Mouse (Mus musculus): ENCODE data around the gene Ptrh1.

DNA sequence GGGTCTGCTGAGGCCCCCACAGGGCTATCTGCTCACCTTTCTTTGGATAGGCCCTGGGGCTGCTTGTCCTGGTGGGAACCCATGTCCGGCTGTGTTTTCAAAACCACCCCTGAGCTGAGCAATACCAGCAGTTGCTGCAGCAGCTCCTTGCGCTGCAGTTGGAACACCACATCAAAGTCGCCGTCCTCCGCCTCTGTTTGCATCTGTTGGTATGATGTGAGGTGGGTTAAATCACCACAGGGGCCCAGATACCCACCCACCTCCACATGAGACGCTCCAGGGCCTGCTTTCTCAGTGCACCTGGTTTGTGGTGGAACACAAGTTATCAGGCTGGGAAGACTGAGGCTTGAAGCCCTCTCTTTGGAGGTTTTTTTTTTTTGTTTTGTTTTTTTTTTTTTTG, 2.5 kb downstream of the Ptrh1 start:
- TF ChIP-seq CTCF (IDR thresholded peaks at IDR 0.05; ENCODE audit: low read depth) = no peak
- TF ChIP-seq EP300 (optimal IDR thresholded peaks at IDR 0.05) = no peak
